Mouse (Mus musculus) lung, adult 2 months (tissue): ENCODE data around the gene Myo10.

Experiments
- CTCF ChIP-seq: fragments of 200-500 bp; IDR thresholded peaks from 2 replicates; pipeline ENCODE4 v1.5.1; 2011; ENCODE audit warnings: mild to moderate bottlenecking, low read length, control low read depth; ENCODE audit not compliant: insufficient read depth
- POLR2A ChIP-seq: fragments of 200-500 bp; IDR thresholded peaks from 2 replicates; pipeline ENCODE4 v1.6.1; 2011; ENCODE audit warnings: low read depth, mild to moderate bottlenecking, control low read depth, low read length, borderline replicate concordance; ENCODE audit errors: extremely low read depth

- TF ChIP-seq CTCF (no peak), POLR2A (no peak)
These were observed 8.4 kb downstream of the Myo10 start for GRCm38 (mm10) chr15:25630716-25631115.
